Mouse (Mus musculus) 416B (cell line): Measurements from ENCODE around the gene Rbms1.

Source experiments
- DNase-seq: peaks from one replicate; pipeline ENCODE4 v3.0.0; 2011; ENCODE audit warnings: low read depth

Rbms1 gene

DNA sequence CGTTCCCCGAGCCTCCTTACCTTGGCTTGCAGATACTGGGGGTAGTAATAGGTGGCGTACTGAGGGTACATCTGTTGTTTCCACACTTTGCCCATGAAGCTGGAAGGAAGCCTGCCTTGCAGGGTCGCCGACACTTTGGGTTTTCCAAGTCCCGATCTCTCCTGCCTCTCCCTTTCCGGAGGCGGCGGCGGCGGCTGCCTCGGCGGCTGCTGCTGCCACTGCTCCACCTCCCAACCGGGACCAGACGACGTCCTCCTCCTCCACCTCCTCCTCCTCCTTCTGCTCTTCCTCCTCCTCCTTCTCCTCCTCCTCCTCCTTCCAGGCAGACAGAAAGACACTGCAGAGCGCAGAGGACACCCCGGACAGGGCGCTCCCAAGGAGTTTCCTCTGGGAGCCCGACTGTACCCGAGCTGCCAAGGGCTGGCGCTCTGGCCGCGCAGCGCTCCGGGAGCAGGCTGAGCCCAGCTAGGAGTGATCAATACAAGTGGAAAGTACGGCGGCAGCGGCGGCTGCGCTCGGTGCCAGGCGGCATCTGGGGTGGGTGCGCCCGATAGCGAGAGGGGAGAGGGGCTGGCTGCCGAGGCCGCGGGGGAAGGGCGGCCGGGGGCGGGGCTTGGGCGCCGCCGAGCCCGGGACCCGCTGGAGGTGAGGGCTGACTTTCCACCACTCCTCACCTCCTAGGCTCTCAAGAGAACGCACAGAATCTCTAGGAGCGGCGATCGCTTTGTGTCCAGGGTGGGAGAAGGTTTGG lies at the start of gene Rbms1:
TSS of gene Rbms1 (minus strand) at position 522 of the 751 bp plus-strand sequence.
- peak; percentile 41 for DNase-seq

DNA sequence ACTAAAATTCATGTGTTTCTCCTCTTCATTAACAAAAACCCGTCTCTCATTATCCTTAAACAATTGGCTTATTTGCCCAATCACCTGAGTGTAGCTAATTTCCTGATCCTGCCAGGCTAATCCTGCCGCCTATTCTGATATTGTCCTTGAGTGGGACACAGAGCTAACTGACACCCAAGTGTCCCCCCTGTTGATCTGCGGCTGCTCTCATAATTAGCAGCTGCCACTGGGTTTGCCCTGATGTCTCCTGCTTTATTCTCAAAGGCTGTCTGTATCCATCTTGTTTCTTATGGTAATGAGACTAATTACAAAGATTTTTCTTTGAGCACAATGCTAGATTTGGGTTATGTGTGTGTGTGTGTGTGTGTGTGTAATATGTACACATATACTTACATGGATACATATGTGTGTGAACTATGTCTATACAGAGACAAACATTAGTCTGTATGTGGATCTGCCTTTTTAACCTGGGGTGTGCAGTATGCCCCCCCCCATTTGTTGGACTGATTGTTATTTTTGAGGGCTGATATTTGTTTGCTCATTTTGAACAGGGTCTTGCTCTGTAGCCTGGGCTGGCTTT lies 49.3 kb upstream of the Rbms1 start:
- DNase-seq = no peak

DNA sequence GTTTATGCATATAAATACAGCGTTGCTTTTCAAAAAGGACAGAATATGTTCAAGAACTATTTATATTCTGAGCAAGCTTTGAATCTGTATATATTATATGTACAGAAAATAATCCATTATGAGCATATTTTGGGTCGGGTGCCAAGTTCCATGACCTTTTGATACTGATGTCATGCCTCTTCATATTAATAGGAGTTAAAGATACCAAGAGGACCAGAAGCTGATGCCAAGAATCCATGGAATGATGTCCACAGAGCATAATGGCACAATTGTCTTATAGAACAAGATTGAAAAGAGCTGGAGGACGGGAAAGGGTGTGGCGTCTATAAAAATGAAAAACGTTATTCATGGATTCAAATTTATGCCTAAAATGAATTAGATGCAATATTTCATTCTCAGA lies 23.3 kb upstream of the Rbms1 start:
- DNase-seq = no peak

DNA sequence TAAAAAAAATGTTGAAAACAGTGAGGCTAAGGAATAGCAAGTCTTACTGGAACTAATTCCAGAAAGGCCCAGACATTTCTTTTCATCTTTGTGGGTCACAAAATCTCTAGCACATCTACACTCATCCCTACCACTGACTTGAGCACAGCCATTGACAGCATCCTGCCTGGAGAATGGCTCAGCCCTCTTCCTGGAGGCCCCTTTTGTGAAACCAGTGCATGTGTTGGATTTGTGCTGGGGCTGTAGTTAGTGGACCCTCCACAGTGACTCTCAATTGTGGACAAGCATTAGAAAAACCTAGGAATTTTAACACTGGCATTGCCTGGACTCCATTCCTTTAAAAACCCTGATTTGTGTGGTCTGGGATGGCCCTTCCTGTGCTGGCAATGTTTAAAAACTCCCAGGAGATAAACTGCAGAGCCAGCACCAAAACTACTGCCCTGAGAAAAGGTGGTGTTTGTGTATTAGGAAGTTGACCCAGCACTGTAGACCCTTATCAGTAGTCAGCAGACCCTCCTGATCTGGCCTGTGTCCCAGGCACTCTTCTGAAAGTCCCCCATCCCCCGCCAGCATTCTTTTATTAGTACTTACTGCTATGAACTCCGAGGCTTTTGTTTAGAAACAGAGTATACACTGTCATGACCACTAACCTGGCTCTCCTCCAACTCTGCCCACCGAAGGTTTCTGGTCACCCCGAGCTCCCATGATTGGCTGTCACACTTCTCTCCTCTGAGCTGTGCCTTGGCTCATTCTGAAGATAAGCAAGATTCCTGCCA lies 15.7 kb upstream of the Rbms1 start:
- DNase-seq = peak; percentile 98

DNA sequence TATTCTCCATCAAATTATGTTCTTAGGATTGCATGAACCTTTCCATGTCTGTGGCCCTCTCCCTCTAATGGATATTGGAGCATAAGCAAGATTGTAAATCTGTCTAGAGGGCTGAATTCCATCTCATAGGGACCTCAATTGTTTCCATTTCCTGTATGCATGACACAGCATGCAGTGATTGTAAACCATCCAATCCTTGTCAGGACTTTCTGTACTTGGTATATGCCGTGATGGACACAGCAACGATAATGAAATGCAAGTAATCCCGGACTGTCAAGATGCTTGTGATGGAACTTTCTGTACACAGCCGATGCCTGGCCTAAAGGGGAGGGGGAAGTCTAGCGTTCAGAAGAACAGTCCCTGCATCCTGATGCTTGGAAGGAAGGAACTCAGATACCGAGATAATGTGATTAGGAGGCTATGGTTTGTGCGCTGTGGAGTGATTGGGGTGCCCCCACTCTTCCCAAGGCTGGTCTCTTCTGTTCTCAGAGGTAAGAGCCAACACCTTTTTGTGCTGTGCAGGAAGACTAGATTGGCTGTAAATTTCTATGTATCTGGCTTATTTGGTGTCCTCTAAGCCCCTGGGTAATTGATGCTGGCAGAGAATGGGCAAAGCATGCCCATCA lies 9.3 kb upstream of the Rbms1 start:
- DNase-seq = no peak

DNA sequence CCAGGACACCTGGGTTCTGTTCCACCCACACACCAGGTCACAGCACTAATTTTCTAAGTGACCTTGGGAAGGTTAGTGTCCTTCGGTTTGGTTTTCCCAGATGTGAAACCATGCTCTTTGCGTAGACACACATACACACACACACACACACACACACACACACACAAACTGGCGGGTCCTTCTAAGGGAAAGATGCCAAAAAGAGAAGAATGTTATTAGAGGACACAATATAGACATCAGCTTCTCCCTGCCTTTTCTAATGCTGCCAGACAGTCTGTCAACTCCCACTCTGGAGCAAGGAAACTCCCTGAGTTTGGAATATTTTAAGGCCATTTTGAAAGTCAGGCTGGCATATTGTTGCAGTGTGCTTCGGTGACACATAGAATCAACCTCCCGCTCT lies 624 bp upstream of the Rbms1 start:
- no peak for DNase-seq

DNA sequence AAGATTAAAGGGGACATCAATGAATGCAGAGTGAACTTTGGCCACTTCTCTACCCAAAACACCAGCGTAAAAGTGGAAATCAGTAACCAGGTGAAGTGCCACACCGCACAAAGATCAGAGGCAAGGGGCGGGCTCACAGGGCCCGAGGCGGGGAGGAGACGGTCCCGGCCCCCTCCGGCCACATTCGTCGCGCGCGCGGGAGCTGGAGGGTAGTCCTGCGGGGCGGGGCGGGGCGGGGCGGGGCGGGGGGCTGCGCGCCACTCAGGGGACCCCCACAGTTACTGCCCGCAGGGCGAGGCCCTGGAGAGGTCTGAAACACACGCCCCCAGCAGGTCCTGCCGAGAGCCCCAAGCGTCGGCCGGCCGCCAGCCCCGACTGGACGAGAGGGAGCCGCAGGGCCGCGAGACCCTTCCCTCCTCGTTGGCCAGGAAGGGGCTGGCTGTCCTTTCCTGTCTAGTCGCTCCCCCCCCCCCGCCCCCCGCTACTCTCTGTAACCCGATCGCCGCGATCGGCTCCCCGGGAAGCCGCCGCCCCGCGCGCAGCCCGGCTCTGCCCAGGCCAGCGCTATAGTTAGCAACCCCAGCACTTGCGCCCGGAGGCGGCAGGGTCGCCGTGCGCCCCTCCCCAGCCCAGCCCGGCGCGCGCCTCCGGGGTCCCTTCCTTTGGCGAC lies 856 bp downstream of the Rbms1 start:
- peak; percentile 58 for DNase-seq

DNA sequence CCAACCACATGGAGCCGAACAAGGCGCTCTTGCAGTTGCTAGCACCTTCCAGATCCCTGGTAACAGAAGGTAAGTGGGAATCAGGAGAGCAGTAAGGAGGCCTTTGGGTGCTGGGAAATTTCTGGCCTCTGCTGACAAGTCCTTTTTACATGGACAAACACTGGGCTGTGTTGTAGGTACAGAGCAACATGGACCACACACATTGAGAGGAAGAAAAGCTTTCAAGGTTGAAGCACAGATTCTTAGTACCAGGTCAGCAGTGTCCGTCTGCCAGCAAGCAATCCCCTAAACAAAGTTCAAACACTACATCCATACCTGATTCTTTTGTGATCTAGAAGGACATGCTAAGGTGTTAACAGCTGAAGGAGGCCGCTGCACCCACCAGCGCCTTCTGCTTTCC lies 1.7 kb downstream of the Rbms1 start:
- DNase-seq = no peak

DNA sequence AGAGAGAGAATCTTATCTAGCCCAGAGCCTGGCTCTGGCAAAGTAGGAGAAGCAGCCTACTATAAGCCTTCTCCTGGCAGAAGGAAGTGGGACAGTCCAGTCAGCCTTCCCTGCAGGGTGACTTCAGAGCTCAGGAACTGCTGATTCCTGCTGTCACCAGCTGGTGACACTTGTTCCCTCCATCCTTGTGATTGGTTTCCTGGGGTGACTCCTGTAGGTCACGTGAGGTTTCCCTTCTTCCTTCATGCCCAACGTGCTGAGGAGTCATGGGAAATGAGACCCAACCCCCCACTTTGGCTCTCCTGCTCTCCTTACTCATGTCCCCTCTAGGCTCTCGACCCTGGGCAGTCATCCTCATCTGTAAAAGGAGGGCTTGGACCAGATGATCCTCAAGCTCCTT lies 14.8 kb downstream of the Rbms1 start:
- no peak for DNase-seq

DNA sequence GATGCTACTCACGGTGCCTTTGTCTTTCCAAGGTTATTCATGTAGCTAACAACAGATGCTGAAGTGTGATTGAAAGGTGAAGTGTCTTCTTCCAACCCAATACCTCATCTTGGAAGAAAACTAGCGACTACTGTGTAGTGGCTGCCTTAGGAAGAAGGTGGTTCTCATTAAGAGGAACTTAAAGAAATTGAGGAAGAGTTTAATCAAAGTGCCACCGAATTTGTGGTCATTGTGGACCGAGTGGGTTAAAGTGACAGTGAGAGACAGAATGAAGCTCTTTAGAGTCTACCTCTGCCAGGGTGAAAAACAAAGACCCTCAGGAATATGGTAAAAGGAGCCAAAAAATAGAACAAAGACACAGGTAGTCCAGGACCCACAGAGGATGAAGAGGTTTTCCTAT lies 15.2 kb downstream of the Rbms1 start:
- no peak for DNase-seq

DNA sequence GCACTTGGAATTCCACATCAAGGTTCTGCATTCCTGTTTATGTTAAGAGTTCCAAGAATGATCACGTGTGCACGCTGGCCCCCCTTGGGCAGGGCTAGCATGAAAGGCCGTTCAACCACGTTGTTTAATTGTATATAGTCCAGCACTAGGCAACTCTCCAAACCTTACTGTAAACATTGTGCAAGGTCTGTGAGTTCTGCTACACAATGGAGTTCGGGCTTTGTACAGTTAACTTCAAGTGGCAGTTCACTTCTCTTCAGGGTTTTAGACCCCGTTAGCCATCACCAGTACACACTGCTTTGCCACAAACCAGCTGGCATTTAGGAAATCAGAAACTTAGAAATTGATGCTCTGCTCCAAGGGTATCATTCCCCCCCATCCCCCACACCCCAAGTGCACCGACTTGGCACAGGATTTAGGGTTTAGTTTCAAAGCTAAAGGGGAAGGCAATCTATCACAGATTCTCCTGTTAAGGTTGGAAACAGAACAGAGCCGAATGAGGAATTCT lies 22.5 kb downstream of the Rbms1 start:
- DNase-seq = no peak

DNA sequence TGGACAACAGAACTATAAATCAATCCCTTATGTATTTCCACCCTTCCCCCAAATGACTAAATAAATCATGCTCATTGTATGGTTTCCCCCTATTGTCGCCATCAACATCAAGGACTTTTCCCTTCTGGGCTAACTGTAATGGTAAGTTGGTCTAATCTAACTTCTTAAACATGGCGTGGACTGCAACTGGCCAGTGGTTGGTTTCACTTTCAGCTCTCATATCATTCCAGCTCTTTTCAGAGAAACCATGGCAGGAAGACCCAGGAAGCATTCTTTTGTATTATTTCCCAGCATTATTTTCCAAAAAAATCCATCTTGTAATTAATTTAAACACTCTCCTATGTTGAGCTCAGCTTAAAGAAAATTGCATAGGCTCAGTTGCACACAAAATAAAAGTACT lies 23.0 kb downstream of the Rbms1 start:
- no peak for DNase-seq

DNA sequence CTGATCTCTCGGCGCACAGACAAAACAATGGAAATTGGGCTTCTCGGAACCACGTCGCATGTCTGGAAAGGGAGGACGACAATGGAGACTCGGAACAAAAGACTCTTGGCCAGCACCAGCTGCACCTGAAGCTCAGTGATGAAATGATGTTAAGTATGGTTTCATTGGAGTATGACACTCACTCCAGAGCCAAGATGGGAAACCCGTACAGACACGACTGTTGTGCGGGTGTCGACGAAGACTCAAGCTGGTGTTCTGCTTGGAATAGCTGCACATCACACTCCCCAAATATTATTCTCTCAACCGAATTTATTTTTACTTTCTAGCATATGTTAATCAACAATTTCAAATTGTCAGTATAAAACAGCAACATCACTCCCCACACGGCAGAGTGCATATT lies 26.1 kb downstream of the Rbms1 start:
- no peak for DNase-seq

DNA sequence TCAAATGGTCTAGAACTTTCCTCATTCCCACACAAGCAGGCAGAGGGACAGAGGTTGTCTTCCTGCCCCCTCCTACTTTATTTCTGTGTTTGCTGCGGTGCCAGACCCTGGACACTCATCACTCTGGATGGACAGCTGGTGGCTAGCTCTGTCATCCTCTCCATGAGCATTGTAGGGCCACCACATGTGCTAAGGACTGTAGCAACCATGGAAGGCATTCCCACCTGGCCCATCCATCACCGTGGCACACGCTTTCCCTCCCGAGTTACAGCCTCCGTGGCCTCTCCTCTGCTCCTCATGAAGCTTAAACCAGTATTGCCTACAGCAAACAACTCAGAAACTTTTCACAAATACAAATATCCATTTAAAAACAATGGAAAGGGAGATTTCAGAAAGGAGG lies 34.0 kb downstream of the Rbms1 start:
- no peak for DNase-seq

DNA sequence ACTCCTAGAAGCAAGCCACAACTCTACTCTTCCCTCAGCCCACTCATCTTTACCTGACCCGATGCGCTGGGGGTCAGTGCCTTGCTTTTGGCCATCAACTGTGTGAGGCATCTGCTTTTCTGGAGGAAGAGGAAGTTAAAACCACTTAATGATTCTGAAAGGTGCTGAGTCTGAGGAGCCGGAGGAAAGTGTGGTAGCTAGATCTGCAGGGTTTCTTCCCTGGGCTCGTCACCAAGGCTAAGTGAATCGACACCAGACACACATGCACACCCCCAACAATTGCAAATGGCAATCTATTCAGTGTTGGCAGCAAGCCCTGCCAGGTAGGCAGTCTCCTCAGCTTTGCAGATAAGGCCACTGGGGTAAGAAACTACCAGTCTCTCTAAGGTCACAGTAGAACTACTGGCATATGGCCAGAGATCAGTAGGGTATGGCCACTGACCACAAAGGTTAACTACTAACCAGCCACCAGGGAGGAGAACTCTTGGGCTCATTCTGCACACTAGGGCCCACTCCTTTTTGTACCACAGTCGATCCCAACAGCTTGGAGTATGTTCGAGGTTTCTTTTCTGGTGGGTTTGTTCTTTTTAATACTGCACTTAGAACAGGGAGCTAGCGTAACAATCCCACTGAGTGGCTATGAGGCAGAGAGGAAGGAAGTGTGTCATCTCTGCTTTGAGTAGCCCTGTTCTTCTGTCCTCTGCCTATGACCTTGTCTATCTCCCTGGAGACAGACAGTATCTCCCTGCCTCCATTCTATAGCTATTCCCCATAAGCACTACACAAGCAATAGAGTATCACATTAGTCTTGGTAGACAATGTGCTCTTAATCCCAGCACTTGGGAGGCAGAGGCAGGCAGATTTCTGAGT lies 34.9 kb downstream of the Rbms1 start:
- peak; percentile 75 for DNase-seq

DNA sequence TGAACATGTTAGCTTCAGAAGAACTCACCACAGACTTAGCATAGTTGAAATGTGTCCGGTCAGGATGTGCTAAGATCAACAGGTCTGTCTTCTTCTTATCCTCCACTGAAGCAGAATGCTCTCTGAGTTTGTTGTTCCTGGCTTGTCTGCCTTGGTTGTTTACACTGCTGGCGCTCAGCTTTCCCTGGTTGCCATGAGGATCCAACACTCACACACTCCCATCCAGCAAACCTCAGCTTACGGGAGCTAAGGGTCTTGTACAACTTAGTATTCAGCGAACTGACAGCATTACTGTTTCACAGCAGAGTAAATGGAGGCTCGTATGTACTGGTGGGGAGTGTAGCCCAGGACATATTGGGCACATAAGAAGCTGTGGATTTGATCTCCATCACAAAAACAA lies 37.9 kb downstream of the Rbms1 start:
- DNase-seq = no peak

DNA sequence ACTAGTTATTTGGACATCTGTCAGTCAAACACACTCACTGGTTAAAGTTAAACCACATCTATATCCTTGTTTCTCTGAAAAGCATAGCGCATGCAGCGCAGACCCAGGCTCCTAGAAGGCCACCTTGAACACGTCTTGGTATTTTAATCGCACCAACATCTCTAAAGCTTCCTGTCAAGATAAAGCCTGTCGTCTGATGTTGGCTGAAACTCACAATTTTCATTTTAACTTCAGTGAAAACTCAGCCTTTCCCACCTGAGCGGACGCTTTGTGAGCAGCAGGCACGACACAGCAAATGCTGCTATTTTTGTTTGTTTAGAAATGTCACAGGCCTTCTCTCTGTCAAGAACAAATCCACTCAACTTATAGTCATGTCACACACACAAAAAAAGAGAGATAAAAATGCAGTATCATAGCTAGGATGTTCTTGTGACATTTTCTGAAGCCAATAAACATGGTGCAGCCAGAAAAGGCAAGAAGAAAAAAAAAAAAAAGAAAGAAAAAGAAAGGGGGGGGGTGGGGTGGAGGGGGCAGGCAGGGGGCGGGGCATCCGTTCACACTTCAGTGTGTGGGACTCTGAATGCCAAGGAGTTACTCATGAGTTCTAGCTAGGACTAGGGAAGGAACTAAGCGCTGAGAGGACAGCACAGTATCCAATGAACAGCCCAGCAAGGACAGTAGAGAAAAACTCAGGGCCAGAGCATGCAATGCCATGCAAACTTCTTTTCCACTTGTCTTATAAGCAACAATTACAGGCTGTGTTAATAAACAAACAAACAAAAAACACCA lies 39.0 kb downstream of the Rbms1 start:
- peak; percentile 35 for DNase-seq

DNA sequence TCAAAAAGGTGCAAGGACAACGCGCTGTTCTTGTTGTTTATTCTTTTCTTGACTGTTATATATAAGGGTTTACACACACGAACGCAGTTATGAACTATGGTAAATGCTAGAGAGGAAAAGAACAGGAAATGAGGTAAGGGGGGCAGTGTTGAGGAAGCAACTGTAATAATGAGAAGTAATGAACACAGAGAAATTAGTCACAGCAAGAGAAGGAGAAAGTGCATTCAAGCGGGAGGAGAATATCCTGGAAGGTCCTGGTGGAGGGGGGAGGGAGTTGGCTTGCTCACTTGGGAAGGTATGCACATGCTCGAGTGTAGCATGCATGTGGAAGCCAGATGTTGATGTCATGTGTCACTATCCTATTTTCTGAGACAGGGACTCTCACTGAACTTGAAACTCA lies 39.9 kb downstream of the Rbms1 start:
- peak; percentile 52 for DNase-seq

DNA sequence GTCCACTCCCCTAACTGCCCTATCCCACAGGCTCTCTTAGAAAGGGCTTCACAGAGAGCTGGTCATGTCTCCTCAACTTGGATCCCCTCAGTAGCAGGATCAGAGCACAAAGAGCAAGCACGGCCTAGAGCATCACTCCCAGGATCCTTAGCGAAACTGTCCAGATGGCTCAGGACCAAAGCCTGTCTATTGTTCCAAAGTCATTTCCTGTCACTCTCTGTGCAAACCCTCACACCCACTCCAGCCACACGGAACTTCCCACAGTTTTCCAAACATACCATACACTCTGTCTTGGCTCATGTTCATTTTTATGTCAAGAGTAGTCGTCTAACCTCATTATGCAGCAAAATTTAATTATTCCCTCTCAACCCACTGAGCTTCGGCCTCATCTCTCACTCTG lies 40.6 kb downstream of the Rbms1 start:
- DNase-seq = no peak

DNA sequence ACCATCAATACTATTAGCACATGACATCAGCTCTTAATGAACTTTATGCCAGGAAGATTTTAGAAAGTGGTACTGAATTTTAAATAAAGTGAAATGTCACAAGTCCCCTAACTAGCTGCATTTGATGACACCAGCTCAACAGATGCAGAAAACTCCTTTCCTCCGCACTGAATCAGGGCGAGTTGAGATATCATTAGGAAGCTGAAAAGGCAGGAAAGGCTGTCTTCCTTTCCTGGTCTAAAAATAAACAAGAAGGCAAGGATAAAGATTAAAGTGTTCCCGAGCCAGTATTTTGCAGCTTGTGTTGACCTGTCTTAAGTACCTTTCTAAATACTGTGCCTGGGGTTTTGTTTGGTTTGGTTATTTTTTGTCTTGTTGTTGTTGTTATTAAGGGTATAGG lies 42.9 kb downstream of the Rbms1 start:
- no peak for DNase-seq
